Mouse (Mus musculus) erythroblast, embryonic 14.5 days (primary cell): Measurements from ENCODE around the gene Ppih. TPM values are rescaled to one million over a fixed set of nuclear protein-coding genes. Genes with fewer than 3 reads are reported as not detected.

Experiments used
- H3K27me3 ChIP-seq: 2 replicates; pipeline ENCODE4 v1.6.1; 2012; ENCODE audit warnings: inconsistent platforms; ENCODE audit not compliant: control insufficient read depth
- H3K36me3 ChIP-seq: 2 replicates; pipeline ENCODE4 v1.6.1; 2012; ENCODE audit warnings: mild to moderate bottlenecking, inconsistent platforms; ENCODE audit not compliant: control insufficient read depth
- H3K4me1 ChIP-seq: 2 replicates; pipeline ENCODE4 v1.6.1; 2012; ENCODE audit warnings: inconsistent platforms; ENCODE audit not compliant: control insufficient read depth
- H3K4me3 ChIP-seq: replicated peaks from 2 replicates; pipeline ENCODE3; 2012; ENCODE audit warnings: moderate library complexity, mild to moderate bottlenecking, inconsistent platforms
- H3K9me3 ChIP-seq: 2 replicates; pipeline ENCODE4 v1.6.1; 2012; ENCODE audit warnings: low read length, inconsistent platforms, mixed read lengths; ENCODE audit not compliant: control insufficient read depth
- GATA1 ChIP-seq: IDR thresholded peaks from 2 replicates; pipeline ENCODE4 v1.6.1; 2012; ENCODE audit warnings: low read length, inconsistent platforms, mixed read lengths
- TAL1 ChIP-seq: IDR thresholded peaks from 3 replicates; pipeline ENCODE4 v1.6.1; 2012; ENCODE audit warnings: low read length, inconsistent platforms, mixed read lengths
- polyA plus RNA-seq: library from polyadenylated mRNA; stranded (reverse); fragments of >175 nt; gene quantifications from 2 replicates; pipeline ENCODE4 v1.2.3, GENCODE M21; 2012

The Ppih gene
- 0.39 and 0.61 TPM in 2 replicates for polyA plus RNA-seq

DNA sequence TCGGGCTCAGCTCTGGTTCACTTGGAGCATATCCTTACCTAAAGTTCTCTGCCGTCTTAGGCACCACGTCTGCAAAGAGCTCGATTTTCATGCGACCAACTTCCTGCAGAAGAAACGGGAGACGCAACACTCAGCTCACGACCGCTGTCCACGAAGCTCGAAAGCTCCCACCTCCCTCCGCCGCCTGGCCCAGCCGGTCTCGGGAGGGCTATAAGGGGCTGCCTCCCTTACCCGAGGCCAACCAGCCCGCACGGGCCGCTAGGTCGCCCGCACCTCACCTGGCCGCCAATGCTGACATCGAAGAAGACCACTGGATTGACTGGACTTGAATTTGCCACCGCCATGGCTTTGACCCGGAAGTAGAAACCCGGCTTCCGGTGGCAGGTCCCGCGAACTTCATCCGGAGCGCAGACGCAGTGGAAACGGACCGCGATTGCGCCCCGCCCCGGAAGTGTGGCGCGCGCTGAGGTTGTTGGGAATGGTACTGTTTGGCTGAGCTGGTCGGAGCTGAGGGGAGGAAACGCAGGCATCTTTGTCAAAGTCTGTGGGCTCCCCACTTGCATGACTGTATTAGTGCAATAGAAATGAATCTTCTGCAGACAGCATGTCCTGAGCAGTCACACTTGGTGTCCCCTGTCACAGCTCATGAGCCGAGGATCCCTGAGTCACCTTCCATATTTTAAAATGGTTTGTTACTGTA, at the start of gene Ppih:
Gene Ppih (minus strand): TSS at position 416 of the 700 bp plus-strand sequence.
- H3K4me3 ChIP-seq, result peak within 1 kb of the TSS; percentile 91
- H3K9me3 ChIP-seq, result no peaks in the 10 kb centered on the region
- H3K4me1 ChIP-seq, result peaks cover 24% of the 10 kb centered on the region
- peaks cover 39% of the 10 kb centered on the region for H3K36me3 ChIP-seq
- TF ChIP-seq GATA1, result no peak
- TF ChIP-seq TAL1, result no peak
- H3K27me3 ChIP-seq, result peaks cover 16% of the 10 kb centered on the region

DNA sequence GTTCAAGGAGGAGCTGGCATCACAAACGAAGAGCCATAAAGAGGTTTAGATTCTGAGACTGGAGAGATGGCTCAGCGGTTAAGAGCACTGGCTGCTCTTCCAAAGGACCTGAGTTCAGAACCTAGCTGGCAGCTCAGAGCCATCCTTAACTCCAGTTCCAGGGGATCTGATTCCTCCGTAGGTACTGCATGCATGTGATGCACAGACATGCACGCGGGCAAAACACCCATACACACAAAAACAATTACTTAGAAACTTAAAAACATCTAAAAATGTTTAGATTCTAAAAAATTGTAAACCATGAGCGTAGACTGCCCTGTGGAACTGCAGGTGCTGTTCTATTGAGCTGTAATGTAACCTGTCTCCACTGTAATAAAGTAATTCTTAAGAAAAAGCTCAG, 49.1 kb upstream of the Ppih start:
- no peak for TF ChIP-seq TAL1
- TF ChIP-seq GATA1, result no peak
- Histone ChIP-seq H3K4me1 (no peaks in the 10 kb centered on the region), H3K4me3 (no peak overlapping the region), H3K27me3 (no peaks in the 10 kb centered on the region), H3K36me3 (no peaks in the 10 kb centered on the region), H3K9me3 (no peaks in the 10 kb centered on the region; the same call in 1 of the 2 replicates)

DNA sequence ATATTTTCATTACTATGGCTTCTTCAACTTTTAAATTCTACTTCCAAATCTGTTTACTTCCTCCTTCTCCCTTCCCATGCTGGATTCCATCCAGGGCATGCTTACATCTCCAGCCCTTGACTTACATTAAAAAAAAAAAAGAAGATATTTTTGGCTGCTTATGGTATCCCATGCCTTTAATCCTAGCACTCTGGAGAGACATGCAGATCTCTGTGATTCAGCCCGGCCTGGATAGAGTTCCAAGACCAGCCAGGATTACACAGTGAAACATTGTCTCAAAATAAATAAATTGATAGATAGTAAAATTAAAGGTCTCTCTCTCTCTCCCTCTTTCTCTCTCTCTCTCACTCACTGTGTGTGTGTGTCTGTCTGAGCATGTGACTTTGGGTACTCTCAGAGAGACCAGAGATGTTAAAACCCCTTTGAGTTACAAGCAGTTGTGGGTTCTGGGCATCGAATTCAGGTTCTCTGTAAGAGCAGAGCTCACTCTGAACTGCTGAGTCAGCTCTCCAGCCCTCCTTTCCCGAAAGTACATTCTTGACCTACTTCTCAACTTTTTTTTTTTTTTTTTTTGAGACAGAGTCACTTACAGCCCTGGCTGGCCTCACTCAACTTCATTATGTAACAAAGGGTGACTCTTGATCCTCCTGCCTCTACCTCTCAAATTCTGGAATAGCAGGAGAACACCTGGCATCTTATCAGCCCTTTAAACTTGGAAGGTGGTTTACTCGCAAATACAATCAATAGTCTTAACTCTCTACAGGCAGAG, 46.6 kb upstream of the Ppih start:
- Histone ChIP-seq H3K9me3 (no peaks in the 10 kb centered on the region), H3K4me3 (no peak overlapping the region), H3K36me3 (no peaks in the 10 kb centered on the region), H3K4me1 (no peaks in the 10 kb centered on the region), H3K27me3 (no peaks in the 10 kb centered on the region)
- no peak for TF ChIP-seq GATA1
- no peak for TF ChIP-seq TAL1

DNA sequence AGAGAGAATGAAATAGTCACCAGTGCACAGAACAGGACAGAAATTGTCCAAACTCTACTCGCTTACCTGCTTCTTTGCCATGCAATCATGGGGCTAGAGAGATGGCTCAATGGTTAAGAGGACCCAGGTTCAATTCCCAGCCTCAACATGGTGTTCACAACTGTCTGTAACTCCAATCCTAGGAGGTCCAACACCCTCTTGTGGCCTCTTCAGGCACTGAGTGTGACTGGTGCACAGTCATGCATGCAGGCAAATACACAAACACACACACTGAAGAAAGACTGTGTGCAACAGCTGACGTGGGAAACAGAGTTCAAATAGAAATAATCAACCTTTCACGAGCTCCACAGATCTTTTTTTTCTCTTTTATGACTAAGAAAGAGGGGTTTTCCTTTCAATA, 41.9 kb upstream of the Ppih start:
- Histone ChIP-seq H3K4me3 (no peak overlapping the region), H3K36me3 (no peaks in the 10 kb centered on the region), H3K27me3 (peaks cover 8% of the 10 kb centered on the region), H3K9me3 (no peaks in the 10 kb centered on the region), H3K4me1 (no peaks in the 10 kb centered on the region; the same call in 1 of the 2 replicates)
- TF ChIP-seq TAL1 (no peak), GATA1 (no peak)

DNA sequence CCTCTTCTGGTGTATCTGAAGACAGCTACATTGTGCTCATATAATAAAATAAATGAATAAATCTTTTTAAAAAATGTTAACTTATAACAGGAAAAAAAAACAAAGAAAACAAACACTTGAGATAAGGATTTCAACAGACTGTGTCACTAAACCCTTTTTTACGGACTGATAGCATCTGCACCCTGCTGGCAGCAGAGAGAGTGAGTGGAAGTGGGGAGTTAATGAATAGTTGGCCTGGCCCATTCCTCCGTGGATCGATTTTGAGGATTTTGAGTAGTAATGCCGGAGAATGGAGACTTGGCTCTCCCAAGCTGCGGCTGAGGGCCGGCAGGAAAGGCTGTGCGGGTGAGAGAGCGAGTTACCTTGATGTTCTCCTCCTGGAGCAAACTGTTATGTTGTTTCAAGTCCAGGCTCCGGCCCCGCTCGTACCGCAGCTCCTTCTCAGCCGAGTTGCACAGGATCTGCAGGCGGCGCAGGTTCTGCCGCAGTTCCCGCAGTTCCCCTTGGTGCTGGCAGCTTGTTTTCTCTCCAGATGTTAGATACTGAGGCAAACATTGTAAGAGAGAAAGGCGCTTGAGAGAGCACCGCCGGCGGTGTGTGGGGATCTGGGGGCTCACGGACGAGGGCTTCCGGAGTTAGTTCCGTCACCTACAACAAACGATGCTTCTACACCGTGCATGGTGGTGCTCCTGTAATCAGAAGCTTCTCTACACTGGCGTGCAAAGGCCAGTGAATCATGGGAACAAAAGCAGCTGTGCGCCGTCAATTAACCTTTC, 39.0 kb upstream of the Ppih start:
- peak overlapping the region; percentile 6 for H3K4me3 ChIP-seq
- no peaks in the 10 kb centered on the region; the same call in 1 of the 2 replicates for H3K4me1 ChIP-seq

DNA sequence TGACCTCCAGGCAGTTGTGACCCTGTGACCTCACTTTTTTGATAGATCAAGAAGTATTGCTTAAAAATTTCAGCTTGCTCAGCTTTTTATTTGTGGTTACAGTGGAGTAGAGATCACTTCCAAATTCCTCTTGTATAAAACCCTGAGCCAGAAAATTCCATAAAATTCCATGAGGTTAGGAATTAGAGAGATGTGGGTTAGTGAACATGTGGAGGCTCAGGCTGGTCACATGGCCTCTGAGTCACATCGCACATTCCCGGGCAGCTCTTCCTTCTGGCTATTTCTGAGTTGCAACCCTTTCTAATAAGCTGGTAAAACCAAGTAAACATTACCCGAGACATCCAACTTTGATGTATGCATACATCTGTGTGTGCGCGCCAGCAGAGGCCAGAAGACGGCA, 25.2 kb upstream of the Ppih start:
- Histone ChIP-seq H3K27me3 (no peaks in the 10 kb centered on the region), H3K36me3 (no peaks in the 10 kb centered on the region), H3K4me1 (no peaks in the 10 kb centered on the region), H3K4me3 (no peak overlapping the region), H3K9me3 (no peaks in the 10 kb centered on the region)
- TF ChIP-seq GATA1 (no peak), TAL1 (no peak)

More for the DNA sequence above, 39.0 kb upstream of the Ppih start:
- Histone ChIP-seq H3K9me3 (no peaks in the 10 kb centered on the region), H3K36me3 (no peaks in the 10 kb centered on the region), H3K27me3 (peaks cover 12% of the 10 kb centered on the region)
- TF ChIP-seq GATA1 (no peak), TAL1 (no peak)

DNA sequence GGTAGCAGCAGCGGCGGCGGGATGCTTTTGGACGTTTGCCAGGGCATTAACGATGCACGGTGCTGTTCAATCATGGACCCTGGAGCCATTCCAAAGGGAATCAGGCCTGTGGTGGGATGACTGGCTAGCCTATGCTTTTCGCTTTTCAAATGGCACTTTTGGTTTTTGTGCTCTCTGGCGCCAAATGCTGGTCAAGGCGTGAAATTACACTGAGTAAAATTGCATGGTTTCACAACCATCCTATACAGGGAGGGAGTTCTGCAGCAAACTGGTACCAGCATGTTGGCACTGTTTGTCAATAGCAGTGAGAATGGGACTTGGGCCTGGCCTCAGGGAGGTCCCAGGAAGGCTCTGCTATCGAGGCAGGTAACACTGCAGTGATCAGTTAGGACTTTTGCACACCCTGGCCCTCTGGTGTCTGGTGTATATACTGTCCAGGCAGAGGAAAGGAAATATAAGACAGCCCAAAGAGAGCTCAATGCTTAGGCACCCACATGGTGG, 18.6 kb upstream of the Ppih start:
- H3K9me3 ChIP-seq, result no peaks in the 10 kb centered on the region
- no peak overlapping the region for H3K4me3 ChIP-seq
- no peaks in the 10 kb centered on the region for H3K4me1 ChIP-seq
- TF ChIP-seq TAL1, result no peak
- TF ChIP-seq GATA1, result no peak
- no peaks in the 10 kb centered on the region for H3K36me3 ChIP-seq
- no peaks in the 10 kb centered on the region; the same call in 1 of the 2 replicates for H3K27me3 ChIP-seq

DNA sequence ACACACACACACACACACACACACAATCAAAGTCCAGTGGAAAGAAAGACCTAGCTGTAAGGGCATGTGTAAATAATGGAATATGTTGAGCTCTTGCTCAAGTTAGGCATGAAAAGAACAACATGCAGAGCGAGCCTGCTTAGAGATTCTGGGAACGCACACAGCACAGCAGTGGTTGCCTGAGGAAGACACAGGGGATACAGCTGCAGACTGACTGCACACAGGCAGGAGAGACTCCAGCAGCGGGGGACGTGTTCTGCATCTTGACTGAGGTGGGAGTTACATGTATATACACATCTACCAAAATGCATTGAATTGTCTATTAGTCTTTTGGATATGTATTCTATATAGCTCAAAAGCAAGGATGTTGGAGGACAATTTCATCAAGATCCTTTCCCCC, 18.1 kb upstream of the Ppih start:
- TF ChIP-seq GATA1, result no peak
- no peak for TF ChIP-seq TAL1
- Histone ChIP-seq H3K4me1 (no peaks in the 10 kb centered on the region), H3K4me3 (no peak overlapping the region), H3K36me3 (no peaks in the 10 kb centered on the region), H3K27me3 (no peaks in the 10 kb centered on the region; the same call in 1 of the 2 replicates), H3K9me3 (no peaks in the 10 kb centered on the region)
